Mouse (Mus musculus) neural tube, embryonic 12.5 days (tissue): ENCODE results near the gene Prss23. TPM values are rescaled to one million over a fixed set of nuclear protein-coding genes. Genes with fewer than 3 reads are reported as not detected.

Experiments
- ATAC-seq: fragments of 200-750 bp; cut with Nextera tagmentation; 2 replicates; pipeline ENCODE4 v1.8.0; 2017; ENCODE audit warnings: low read depth, mild to moderate bottlenecking, moderate TSS enrichment, moderate library complexity; ENCODE audit not compliant: low FRiP score
- H3K27ac ChIP-seq: fragments of 300-500 bp; sonication (generic); 2 replicates; pipeline ENCODE4 v1.5.1; 2016
- H3K27me3 ChIP-seq: fragments of 300-500 bp; sonication (generic); replicated peaks from 2 replicates; pipeline ENCODE4 v1.6.1; 2016; ENCODE audit warnings: mild to moderate bottlenecking
- H3K36me3 ChIP-seq: fragments of 300-500 bp; sonication (generic); 2 replicates; pipeline ENCODE4 v1.6.1; 2016; ENCODE audit warnings: mild to moderate bottlenecking
- H3K4me1 ChIP-seq: fragments of 300-500 bp; sonication (generic); 2 replicates; pipeline ENCODE4 v1.6.1; 2016
- H3K4me2 ChIP-seq: fragments of 300-500 bp; sonication (generic); replicated peaks from 2 replicates; pipeline ENCODE4 v1.6.1; 2016; ENCODE audit warnings: mild to moderate bottlenecking
- H3K4me3 ChIP-seq: fragments of 300-500 bp; sonication (generic); 2 replicates; pipeline ENCODE4 v1.5.1; 2016
- H3K9ac ChIP-seq: fragments of 300-500 bp; sonication (generic); 2 replicates; pipeline ENCODE4 v1.6.1; 2016; ENCODE audit warnings: mild to moderate bottlenecking
- H3K9me3 ChIP-seq: fragments of 300-500 bp; sonication (generic); 2 replicates; pipeline ENCODE4 v1.6.1; 2016; ENCODE audit warnings: mild to moderate bottlenecking
- WGBS: fragments of 180-500 bp; shearing (Covaris S2); methylation state at CpG from one replicate; pipeline ENCODE4 v1.1.7; 2016; 5-methylcytosine and 5-hydroxymethylcytosine counted together
- polyA plus RNA-seq: library from polyadenylated mRNA; unstranded; fragments of >200 nt; fragmentation: Nextera tagmentation; extraction: Ambion mirVana; gene quantifications from 2 replicates; pipeline ENCODE4 v1.2.1, GENCODE M21; 2016

The Prss23 gene
- polyA plus RNA-seq, 1 experiment from 2014 or later, result 15.4 TPM

DNA sequence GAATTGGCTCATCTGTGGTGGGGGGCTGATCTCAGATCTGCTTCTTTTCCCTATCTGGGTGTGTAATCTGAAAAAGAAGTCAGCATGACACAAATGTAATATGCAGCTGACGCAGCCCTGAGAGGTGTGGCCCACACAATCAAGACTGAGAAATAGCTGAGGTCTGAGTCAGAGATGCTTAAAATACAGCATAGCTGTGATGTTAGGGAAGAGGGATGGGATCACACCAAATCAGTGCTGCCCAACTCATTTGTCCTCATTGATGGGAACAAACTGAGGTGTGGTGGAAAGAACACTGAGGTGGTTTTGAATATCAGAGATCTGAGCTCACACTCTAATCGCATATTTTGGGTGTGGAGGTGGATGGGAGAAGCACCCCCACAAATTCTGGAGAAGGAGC, 14.0 kb upstream of the Prss23 start:
- Histone ChIP-seq H3K27me3 (no peaks in the 10 kb centered on the region), H3K9ac (no peak overlapping the region), H3K27ac (no peak overlapping the region), H3K4me2 (no peak overlapping the region), H3K4me3 (no peak overlapping the region), H3K9me3 (no peaks in the 10 kb centered on the region), H3K36me3 (no peaks in the 10 kb centered on the region), H3K4me1 (no peaks in the 10 kb centered on the region)
- 95% methylated on average over 2 of the region's 2 CpGs for WGBS
- no peak for ATAC-seq

DNA sequence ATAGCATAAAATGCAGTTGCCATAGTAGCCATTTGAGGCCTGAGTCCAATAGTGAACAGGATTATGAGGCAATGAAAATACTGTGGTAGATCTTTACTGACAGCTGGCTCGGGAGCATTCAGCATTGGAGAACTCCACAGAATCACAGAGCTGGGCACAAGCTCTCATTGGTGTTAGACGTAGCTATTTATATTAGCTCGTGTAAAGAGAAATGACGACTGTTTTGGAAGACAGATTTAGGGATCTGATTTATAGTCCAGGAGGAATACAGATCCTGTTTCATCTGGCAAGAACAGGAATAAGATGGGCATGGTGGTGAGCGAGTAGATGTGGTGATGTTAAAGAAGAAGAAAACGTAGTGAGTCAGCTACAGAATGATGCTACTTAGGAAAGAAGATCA, 12.4 kb upstream of the Prss23 start:
- Histone ChIP-seq H3K27me3 (no peaks in the 10 kb centered on the region), H3K4me1 (no peaks in the 10 kb centered on the region), H3K4me2 (no peak overlapping the region), H3K4me3 (no peak overlapping the region), H3K9ac (no peak overlapping the region), H3K9me3 (no peaks in the 10 kb centered on the region), H3K27ac (no peak overlapping the region), H3K36me3 (no peaks in the 10 kb centered on the region)
- WGBS, result 82% methylated on average over 6 of the region's 6 CpGs
- ATAC-seq, result no peak

DNA sequence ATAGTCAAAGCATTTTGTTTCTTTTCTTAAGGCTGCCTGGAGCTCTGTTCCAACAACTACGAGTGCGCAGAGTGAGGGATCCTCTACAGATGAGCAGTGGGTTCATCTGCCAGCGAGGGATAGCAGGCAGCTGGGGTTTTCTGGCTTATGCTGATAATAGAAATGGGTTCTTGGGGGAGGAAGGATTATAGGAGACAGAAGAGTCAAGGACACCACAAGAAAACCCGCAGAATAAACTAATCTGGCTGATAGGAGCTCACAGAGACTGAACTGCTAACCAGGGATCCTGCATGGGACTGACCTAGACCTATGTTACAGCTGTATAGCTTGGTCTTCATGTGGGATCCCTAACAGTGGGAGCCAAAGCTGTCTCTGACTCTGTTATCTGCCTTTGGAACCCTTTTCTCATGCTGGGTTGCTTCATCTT, 456 bp upstream of the Prss23 start:
- ATAC-seq, result no peak
- WGBS, result 82% methylated on average over 4 of the region's 4 CpGs
- no peak overlapping the region for H3K4me3 ChIP-seq

DNA sequence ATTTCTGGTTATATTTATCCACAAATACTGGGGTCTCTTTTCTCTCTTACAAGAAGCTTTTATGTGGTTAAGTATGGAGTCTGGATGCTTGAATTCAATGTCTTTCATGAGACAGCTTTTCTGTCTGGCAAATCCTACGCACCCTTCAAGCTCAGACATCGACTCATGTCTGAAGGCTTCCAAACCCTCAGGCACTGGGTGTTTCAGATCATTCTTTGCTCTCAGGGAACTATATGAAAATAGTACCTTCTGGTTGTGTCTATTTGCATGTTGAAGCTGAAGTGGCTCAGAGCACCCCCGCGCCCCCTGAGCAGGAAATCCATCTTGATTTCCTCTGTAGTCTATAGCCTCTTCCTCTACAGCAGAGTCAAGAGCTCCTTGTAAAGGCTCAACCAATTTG, 3.2 kb downstream of the Prss23 start:
- ATAC-seq, result no peak
- Histone ChIP-seq H3K4me1 (0 out of 2 replicates have a peak, but pooled peaks cover 2% of the 10 kb centered on the region), H3K4me2 (no peak overlapping the region), H3K9ac (no peak overlapping the region), H3K4me3 (no peak overlapping the region), H3K27ac (no peak overlapping the region), H3K27me3 (no peaks in the 10 kb centered on the region), H3K36me3 (no peaks in the 10 kb centered on the region), H3K9me3 (no peaks in the 10 kb centered on the region)
- WGBS, result 90% methylated on average over 4 of the region's 4 CpGs

More for the DNA sequence above, 456 bp upstream of the Prss23 start:
- H3K27ac ChIP-seq, result no peak overlapping the region
- no peak overlapping the region for H3K9ac ChIP-seq
- no peak overlapping the region for H3K4me2 ChIP-seq
- no peaks in the 10 kb centered on the region for H3K9me3 ChIP-seq
- H3K4me1 ChIP-seq, result no peaks in the 10 kb centered on the region
- H3K36me3 ChIP-seq, result no peaks in the 10 kb centered on the region
- H3K27me3 ChIP-seq, result no peaks in the 10 kb centered on the region

DNA sequence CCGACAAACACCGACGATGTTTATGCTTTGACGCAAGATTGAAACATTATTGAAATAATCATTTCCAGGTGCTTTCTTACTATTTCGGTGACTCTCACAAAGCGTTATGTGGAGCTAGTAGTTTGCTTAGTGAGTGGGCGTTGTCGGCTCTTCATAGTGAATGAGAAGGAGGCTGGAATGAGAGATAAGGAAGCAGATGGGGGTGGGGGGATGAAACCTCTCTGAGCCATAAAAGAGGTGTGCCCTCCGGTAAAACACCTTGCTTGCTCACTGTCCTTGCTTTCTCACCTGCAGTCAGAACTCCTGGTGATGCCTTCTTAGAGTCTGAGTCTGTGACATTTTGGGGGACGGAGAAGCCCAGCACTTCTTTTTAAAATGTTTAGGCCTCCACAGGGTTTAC, 4.8 kb downstream of the Prss23 start:
- no peak for ATAC-seq
- no peaks in the 10 kb centered on the region for H3K27me3 ChIP-seq
- no peaks in the 10 kb centered on the region for H3K36me3 ChIP-seq
- no peaks in the 10 kb centered on the region for H3K9me3 ChIP-seq
- no peak overlapping the region for H3K9ac ChIP-seq
- no peak overlapping the region for H3K27ac ChIP-seq
- H3K4me3 ChIP-seq, result no peak overlapping the region
- peaks cover 9% of the 10 kb centered on the region; the same call in 1 of the 2 replicates for H3K4me1 ChIP-seq
- WGBS, result 84% methylated on average over 10 of the region's 10 CpGs
- no peak overlapping the region for H3K4me2 ChIP-seq

DNA sequence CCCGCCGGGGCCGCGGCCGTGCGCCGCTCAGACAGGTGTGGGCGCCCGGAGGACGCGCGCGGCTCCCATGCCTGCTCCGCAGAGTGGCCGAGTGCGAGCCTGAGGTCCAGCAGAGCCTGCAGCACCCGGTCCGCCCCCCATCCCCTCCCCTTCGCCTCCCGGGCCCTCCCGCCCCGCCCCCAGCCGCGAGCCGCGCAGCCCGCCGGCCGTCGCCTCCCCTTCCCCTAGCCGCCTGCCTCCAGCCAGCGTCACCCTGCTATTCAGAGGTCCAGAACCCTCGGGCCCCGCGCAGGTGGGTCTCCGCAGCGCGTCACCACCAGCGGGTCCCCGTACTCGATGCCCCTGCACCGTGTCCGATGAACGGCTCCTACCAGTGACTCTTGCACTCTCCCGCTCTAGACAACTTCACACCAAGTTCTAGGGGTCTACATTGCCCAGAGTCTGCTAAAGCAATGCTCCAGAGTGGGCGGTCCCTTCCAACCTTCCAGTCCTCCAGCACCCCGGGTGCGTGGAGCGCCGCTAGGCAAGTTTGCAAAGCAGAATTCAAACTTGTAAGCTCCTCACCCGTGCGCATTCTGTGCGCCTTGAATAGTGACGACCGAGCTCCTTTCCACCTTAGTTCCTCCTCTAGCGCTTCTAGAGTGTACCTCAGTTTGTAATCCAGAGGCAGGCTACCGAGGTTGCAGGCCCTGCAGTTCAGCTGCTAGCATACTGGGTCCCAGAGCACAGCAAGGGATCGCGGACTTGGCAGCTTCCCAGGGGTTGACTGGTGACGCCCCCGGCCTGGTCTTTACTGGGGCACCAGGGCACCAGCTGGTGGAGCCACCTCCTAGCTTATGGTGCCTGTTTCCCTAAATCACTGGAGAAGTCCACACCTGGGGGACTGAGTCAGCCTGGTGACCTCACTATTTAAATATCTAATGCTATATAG, 9.3 kb downstream of the Prss23 start:
- no peak overlapping the region for H3K27ac ChIP-seq
- peak overlapping the region; percentile 75 for H3K9ac ChIP-seq
- H3K4me1 ChIP-seq, result peaks cover 13% of the 10 kb centered on the region; the same call in 1 of the 2 replicates
- WGBS, result under 1% methylated on average over 61 of the region's 61 CpGs
- H3K9me3 ChIP-seq, result no peaks in the 10 kb centered on the region
- no peaks in the 10 kb centered on the region for H3K27me3 ChIP-seq
- peak overlapping the region; percentile 95 for H3K4me2 ChIP-seq
- no peaks in the 10 kb centered on the region for H3K36me3 ChIP-seq
- H3K4me3 ChIP-seq, result peak overlapping the region; percentile 72
- ATAC-seq, result peak; percentile 85

DNA sequence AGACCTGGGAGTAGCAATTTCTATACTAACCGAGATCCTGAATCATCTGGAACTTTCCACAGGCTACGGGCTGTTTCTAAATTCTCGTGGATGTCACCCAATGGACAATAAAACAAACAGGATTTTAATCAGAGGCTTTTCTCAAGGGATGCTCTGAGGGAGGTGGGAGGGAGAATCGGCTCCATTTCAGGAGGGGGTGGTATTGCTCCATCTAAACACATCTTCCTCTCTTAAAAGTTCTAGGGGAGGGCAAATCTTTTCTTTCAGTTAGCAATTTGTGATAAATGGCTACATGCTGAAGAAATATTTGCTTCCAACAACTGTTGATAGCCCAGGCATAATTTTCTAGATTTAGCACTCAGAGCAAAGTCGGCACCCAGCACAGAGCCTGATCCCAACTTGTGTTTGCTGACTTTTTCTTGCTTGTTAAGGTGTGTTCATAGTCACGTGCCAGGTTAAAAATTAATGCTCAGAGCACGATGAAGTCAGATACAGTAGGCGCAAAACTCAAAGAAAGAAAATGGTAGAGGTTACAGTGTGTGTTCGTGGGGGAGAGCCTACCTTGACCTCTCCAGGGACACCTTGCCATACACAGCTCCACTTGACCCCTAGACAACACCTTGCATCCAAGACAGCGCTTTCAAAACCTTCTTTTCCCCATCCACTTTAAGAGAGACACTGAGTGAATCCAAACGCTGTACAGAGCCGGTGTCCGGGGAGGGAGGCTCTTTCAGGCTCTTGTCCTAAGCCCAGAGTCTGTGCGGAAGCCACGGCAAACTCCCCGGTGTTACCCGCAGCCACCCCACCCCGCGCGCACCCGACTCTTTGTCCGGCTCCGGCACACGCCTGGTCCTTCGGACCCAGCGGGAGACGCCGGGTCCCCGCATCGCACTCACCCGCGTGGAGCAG, 10.2 kb downstream of the Prss23 start:
- no peak; the same call in 1 of the 2 replicates for ATAC-seq
- Histone ChIP-seq H3K9me3 (no peaks in the 10 kb centered on the region), H3K27me3 (no peaks in the 10 kb centered on the region), H3K9ac (peak overlapping the region; percentile 75), H3K27ac (no peak overlapping the region), H3K4me3 (peak overlapping the region; percentile 72), H3K4me1 (peaks cover 13% of the 10 kb centered on the region; the same call in 1 of the 2 replicates), H3K36me3 (no peaks in the 10 kb centered on the region), H3K4me2 (peak overlapping the region; percentile 95)
- 8% methylated on average over 32 of the region's 32 CpGs for WGBS

DNA sequence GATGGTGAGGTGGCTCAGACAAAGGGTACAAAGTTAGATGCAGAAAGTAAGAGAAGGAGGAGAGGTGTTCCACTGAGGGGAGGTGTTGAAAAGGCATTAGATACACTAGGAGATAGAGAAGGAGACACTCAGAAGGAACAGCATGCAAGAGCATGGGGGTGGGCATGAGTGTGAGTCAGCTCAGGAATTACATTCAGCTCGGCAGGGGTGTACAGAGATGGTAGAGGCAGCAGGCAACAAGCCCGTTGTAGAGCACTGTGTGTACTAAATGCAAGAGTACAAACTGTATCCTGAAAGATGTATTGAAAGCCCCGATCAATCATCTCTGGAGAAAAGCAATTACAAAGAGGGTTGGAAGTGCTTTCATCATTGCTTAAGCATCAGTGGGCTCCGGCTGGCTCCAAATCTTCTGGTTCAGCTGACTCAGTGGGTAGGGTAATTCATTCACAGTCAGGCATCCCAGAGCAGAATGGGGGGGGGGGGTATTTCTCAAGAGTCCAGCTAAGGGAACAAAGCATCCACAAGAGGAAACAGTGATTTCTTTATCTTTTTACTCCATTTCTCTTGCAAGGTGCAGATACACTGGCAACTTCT, 15.0 kb downstream of the Prss23 start:
- H3K27me3 ChIP-seq, result no peaks in the 10 kb centered on the region
- H3K4me1 ChIP-seq, result 0 out of 2 replicates have a peak, but pooled peaks cover 3% of the 10 kb centered on the region

DNA sequence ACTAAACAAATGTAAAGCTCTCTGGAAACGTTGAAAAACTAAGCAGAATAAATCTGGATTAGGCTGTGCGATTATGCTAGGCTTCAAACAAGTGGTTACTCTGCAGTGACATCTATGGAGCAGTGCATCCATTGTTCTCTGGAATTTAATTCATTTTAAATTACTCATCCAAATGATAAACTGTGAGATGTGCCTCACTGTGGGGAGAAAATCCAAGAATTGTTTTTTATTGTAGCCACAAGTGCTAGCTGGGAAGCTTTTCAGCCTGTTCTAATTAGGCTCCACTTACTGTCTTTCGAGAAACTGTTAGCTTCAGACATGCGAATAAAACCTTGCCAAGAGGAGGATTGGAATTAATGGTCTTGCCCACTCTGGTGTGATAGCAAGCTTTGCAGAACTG, 18.3 kb downstream of the Prss23 start:
- Histone ChIP-seq H3K4me2 (no peak overlapping the region), H3K36me3 (no peaks in the 10 kb centered on the region), H3K27me3 (no peaks in the 10 kb centered on the region), H3K9me3 (no peaks in the 10 kb centered on the region), H3K4me1 (no peaks in the 10 kb centered on the region), H3K4me3 (no peak overlapping the region), H3K27ac (no peak overlapping the region), H3K9ac (no peak overlapping the region)
- ATAC-seq, result no peak
- 77% methylated on average over 4 of the region's 4 CpGs for WGBS

More for the DNA sequence above, 15.0 kb downstream of the Prss23 start:
- H3K9ac ChIP-seq, result no peak overlapping the region
- no peaks in the 10 kb centered on the region for H3K9me3 ChIP-seq
- no peak overlapping the region for H3K27ac ChIP-seq
- 39% methylated on average over 4 of the region's 4 CpGs for WGBS
- H3K4me2 ChIP-seq, result no peak overlapping the region
- no peak for ATAC-seq
- no peaks in the 10 kb centered on the region for H3K36me3 ChIP-seq
- H3K4me3 ChIP-seq, result no peak overlapping the region

DNA sequence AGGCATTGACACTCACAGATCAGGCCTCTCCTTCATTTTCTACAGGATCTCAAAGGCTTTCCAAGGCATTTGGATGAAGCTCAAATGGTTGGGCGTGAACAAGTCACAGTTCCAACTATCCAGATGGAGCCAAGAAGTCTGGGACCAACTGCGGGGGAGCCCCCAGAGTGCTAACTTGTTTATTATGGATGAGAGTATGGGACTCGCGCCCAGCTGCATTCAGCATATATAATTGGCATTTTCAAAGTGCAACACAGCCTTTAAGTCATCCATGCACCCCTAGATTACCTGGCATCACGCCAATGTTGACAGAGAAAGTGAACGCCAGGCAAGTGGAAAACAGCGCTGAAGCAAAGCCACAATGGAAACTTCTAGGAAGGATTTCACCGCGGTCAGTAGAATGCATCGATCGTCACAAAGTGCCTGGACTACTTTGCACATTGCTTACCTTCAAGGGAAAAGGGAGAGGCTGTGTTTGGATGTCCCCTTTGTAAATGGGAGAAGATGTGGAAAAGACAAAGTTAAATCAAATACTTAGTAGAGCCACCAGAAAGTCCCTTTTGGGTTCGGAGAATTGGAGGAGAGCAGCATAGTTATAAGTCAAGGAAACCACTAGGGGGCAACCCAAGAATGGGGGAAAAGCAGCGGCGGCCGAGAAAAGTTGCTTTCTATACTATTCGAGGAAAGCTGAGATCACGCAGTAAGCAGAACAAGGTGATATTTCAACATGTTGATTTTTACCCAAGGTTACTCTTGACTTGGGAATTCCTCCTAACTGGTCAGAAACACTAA, 27.3 kb downstream of the Prss23 start:
- Histone ChIP-seq H3K27ac (no peak overlapping the region), H3K4me2 (peak overlapping the region; percentile 36; the same call in 1 of the 2 replicates)

More for the DNA sequence above, 27.3 kb downstream of the Prss23 start:
- 0 out of 2 replicates have a peak, but pooled peaks cover 2% of the 10 kb centered on the region for H3K4me1 ChIP-seq
- H3K36me3 ChIP-seq, result no peaks in the 10 kb centered on the region
- H3K27me3 ChIP-seq, result no peaks in the 10 kb centered on the region
- no peak overlapping the region for H3K9ac ChIP-seq
- no peak overlapping the region for H3K4me3 ChIP-seq
- peak; percentile 69 for ATAC-seq
- 37% methylated on average over 17 of the region's 17 CpGs for WGBS
- H3K9me3 ChIP-seq, result no peaks in the 10 kb centered on the region
